Mouse (Mus musculus): Measurements from ENCODE around the gene Fam53b. TPM values are rescaled to one million over a fixed set of nuclear protein-coding genes. Genes with fewer than 3 reads are reported as not detected.
"Not testable (repeated sequence)": the region's sequence is repeated elsewhere in the genome, so short reads cannot be mapped to it uniquely, and the experiment has no call there.

Fam53b gene
- polyA plus RNA-seq, 1 experiment = 79.4 TPM

DNA sequence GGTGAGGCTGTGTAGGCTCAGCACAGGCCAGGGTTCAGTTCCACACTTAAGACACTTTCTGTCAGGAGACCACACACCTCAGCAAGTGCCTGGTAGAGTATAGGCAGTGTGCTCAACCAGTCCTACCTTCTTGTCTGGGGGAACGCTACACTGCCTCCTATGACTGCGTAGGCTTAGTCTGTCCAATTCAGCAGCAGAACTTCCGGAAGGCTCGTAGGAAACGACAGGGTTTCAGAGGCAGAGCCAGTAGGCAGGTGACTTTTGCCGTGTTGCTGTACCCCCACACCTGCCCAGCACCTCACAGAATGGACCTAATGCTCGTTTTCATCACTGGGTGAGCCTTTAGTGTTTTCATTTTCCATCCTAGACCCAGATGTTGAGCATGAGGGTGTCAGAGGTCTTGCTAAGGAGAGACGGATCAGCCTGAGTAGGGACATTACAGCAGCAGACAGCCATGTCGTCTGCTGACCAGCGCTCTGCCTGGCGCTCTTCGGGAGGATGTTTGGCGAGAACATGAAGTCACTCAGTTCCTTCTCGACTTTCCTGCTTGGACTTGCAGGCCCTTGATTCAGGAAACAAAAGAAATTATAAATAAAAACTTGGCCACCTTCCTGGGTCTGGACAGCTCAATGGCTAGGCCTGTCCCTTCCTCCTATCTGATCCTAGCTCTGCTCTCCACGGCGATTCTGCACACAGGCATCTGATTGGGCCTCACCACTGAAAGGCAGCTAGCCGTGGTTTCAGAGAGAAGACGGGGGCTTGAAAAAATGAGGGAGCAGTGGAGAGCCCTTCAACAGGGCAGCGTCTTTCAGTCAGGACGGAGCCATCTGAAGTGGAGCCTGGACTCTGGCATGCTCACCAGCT, 143.5 kb downstream of the Fam53b start:
- peaks cover 42% of the 10 kb centered on the region for H3K4me1 ChIP-seq (ENCODE audit: control insufficient read depth, insufficient read depth, low read length)
- 36% methylated on average over 20 of the region's 20 CpGs for WGBS
- peak; percentile 62 for DNase-seq
- TF ChIP-seq POLR2A (IDR thresholded peaks at IDR 0.05; ENCODE audit: borderline replicate concordance, extremely low read depth, low read depth, low read length) = peak; percentile 86; the same call in 1 of the 2 replicates
- peak; percentile 35; the same call in 1 of the 2 replicates for TF ChIP-seq CTCF (IDR thresholded peaks at IDR 0.05; ENCODE audit: insufficient read depth, low read length)
- no peak overlapping the region for H3K4me3 ChIP-seq (replicated peaks; ENCODE audit: extremely low read depth, low read depth, low read length)

DNA sequence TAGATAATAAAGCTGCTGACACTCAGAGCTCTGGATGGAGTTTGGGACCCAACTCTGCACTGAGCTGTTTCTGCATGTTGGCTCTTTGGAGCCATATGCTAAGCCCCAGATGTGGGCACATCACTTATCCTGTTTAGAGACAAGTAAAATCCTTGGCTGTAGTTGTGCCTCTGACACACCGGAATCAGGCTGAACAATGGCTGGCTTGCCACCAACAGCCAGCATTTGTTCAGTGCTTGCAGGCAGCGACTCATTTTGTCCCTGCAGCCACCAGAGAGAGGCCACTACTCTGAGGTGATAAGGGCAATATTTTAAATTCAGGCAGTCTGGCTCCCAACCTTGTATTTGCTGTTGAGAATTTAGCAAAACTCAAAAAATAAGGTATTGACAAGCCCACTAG, 145.1 kb downstream of the Fam53b start:
- Histone ChIP-seq H3K4me1 (ENCODE audit: control insufficient read depth, insufficient read depth, low read length) (peaks cover 37% of the 10 kb centered on the region), H3K4me3 (replicated peaks; ENCODE audit: extremely low read depth, low read depth, low read length) (no peak overlapping the region)
- WGBS = 35% methylated on average over 2 of the region's 2 CpGs
- peak; percentile 43 for DNase-seq
- TF ChIP-seq CTCF (IDR thresholded peaks at IDR 0.05; ENCODE audit: insufficient read depth, low read length) (no peak), POLR2A (IDR thresholded peaks at IDR 0.05; ENCODE audit: borderline replicate concordance, extremely low read depth, low read depth, low read length) (no peak; the same call in 1 of the 2 replicates)

DNA sequence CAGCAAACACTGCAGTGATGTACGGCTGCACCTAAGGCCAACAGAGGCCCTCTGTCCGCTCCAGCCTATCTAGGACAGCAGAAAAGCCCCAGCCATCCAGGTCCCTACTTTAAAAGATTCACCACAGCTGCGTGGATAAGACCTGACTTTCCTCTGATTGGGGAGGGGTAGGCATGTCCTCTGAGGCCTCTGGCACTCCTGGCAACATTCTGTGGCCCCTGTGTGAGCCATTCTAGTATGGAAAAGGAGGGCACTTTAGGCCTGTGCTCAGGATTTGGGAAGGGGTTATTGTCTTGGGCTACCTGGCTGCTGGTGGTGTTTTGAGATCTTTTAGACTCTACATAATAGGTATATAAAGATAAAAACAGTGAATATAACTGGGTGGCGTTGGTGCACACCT, 147.2 kb downstream of the Fam53b start:
- TF ChIP-seq CTCF (IDR thresholded peaks at IDR 0.05; ENCODE audit: insufficient read depth, low read length) = no peak
- no peak for TF ChIP-seq POLR2A (IDR thresholded peaks at IDR 0.05; ENCODE audit: borderline replicate concordance, extremely low read depth, low read depth, low read length)
- 94% methylated on average over 4 of the region's 4 CpGs for WGBS

DNA sequence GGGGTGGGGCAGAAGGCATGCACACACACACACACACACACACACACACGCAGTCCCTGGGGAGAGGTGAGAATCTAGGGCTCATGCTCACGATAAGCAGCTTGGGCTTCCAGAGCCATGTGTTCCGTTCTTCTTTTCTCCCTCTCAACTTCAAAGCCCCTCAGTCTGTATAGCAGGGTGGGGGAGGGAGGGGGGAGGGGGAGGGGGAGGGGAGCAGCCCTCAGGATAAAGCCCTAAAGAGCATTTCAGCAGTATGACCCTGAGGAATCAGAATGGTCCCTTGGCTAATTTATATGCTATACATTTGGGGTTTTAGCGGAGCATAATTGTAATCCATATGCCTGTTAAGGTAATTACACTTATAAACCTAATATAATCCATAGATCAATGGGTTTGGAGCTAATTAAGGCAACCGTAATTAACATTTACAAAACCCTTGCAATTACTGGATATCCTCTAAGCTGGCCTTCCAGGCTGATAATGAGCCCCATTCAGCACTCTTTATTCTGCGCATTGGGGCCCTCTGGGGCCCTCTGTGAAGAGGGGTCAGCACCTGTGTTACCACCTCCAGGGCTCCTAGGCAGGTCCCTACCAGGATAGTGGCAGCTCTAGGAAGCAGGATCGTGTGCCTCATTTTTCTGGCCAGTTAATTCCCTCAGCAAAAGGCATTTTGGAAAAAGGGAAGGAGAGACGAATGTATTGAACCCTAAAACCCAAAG, 147.9 kb downstream of the Fam53b start:
- H3K4me3 ChIP-seq (replicated peaks; ENCODE audit: extremely low read depth, low read depth, low read length) = no peak overlapping the region
- 88% methylated on average over 8 of the region's 8 CpGs for WGBS
- H3K4me1 ChIP-seq (ENCODE audit: control insufficient read depth, insufficient read depth, low read length) = peaks cover 19% of the 10 kb centered on the region
- no peak for DNase-seq
- no peak for TF ChIP-seq CTCF (IDR thresholded peaks at IDR 0.05; ENCODE audit: insufficient read depth, low read length)

More for the DNA sequence above, 147.2 kb downstream of the Fam53b start:
- Histone ChIP-seq H3K4me3 (replicated peaks; ENCODE audit: extremely low read depth, low read depth, low read length) (no peak overlapping the region), H3K4me1 (ENCODE audit: control insufficient read depth, insufficient read depth, low read length) (peaks cover 26% of the 10 kb centered on the region)
- no peak for DNase-seq

DNA sequence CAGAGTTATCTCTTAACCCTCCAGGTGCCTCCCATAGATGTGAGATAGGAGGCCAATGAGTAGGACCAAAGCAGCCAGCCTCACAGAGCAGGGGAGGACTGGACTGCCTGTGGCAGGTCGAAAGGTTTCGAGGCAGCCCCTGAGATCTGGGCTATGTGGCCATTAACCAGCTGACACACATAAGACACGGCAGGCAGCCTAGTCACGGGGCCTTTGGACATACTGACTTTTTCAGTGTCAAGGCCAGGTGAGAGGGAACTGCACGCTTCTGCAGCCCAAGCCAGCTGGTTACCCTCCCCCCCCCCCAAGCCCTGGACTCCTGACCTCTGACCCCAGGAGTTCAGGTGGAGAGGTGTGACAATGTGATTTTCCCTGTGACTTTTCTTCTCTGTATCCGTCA, 148.9 kb downstream of the Fam53b start:
- peaks cover 14% of the 10 kb centered on the region for H3K4me1 ChIP-seq (ENCODE audit: control insufficient read depth, insufficient read depth, low read length)
- no peak for DNase-seq
- TF ChIP-seq POLR2A (IDR thresholded peaks at IDR 0.05; ENCODE audit: borderline replicate concordance, extremely low read depth, low read depth, low read length) (no peak), CTCF (IDR thresholded peaks at IDR 0.05; ENCODE audit: insufficient read depth, low read length) (no peak)
- H3K4me3 ChIP-seq (replicated peaks; ENCODE audit: extremely low read depth, low read depth, low read length) = no peak overlapping the region
- 90% methylated on average over 6 of the region's 6 CpGs for WGBS

DNA sequence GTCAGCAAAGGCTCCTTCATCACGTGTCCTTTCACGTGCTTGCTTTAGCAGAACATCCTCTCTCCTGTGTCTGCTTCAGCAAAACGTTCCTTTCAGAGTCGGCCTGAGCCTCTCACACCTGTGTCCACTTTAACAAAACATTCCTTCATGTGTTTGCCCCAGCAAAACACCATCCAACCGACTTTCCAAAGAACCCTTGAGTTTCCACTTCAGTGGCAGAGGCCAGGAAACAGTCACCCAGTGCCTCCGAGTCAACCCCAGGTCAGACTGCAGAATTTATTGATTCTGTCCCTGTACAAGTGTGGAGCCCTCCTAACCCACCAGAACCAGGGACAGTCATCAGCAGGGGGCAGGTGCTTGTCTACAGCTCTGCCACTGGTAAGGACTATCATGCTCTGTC, 150.9 kb downstream of the Fam53b start:
- not testable (repeated sequence) for H3K4me3 ChIP-seq (replicated peaks; ENCODE audit: extremely low read depth, low read depth, low read length)
- H3K4me1 ChIP-seq (ENCODE audit: control insufficient read depth, insufficient read depth, low read length) = peaks cover 17% of the 10 kb centered on the region
- peak; percentile 45 for DNase-seq
- WGBS = 53% methylated on average over 6 of the region's 6 CpGs

Other genes starting within 250 kb of the Fam53b start
- gene Oat, start 237.5 kb downstream of the Fam53b start, polyA plus RNA-seq (2012; rRNA removed) = 126 and 152 TPM in 2 replicates
- gene Nkx1-2, start 214.2 kb downstream of the Fam53b start, polyA plus RNA-seq (2012; rRNA removed) = not detected in 2 replicates
- gene Lhpp, start 203.2 kb downstream of the Fam53b start, polyA plus RNA-seq (2012; rRNA removed) = 12.4 and 17.1 TPM in 2 replicates
- 6.3 and 7.8 TPM in 2 replicates for gene Eef1akmt2, start 38.8 kb upstream of the Fam53b start, polyA plus RNA-seq (2012; rRNA removed)
- gene Abraxas2, start 45.3 kb upstream of the Fam53b start, polyA plus RNA-seq (2012; rRNA removed) = 7.8 and 12.2 TPM in 2 replicates
- 5.4 and 10.2 TPM in 2 replicates for gene Zranb1, start 117.3 kb upstream of the Fam53b start, polyA plus RNA-seq (2012; rRNA removed)

Data from lung, adult 2 months (tissue).